Mouse (Mus musculus) mouse trophoblast stem cell (cell line): ENCODE measurements at regions not wholly inside any gene's neighbourhood (a gene's known extent, or its start where the extent isn't known, plus 50 kb on each side); places are given as distances from the start of the nearest gene placed in this dataset.

Experiments
- in situ Hi-C, 2 experiments: fragments of 300-500 bp; cut with MseI, MboI; formaldehyde crosslinking; loops; 2 replicates in 1 of 2; 3 replicates in 1 of 2; pipeline ENCODE4 v1.15.1; 2025

DNA sequence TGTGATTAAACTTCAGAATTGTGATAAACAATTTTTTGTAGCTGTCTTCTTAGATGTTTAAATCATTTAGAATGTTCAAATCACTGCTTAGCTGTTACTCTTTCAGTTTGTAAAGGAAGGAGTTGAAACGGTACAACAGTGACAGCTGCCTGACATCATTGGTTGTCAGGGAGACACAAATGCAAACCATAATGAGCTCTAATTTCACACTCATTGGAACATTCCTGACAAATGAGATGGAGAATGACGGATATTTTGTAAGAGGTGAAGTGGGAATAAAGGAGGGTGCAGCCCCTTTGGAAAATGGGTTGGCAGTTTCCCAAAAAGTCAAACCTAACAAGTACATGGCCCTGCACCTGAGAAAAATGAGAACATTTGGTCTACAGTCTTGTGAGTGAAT, 62.5 kb downstream of the Rad51ap2 start:
- in situ Hi-C loops, result no loop called here

DNA sequence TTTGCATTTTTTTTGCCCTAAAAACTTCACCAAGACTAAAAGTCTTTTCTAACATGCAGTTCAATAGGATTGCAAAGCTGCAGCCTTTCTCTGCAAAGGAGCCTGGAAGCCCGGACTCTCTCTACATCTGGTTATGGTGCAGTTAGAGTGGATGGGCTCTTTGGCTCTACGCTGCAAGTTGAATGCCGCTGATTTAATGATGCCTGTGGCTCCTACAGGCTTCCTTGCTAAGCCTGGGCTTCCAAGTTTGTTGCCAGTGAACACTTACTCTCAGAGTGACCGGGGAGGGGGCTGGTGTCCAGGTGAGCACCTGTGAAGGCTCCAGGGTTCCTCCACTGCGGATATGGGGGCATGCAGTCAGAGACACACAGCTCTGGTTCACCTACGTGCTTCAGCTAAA, 107.0 kb downstream of the Rad51ap2 start:
- in situ Hi-C loops, result no loop called here

DNA sequence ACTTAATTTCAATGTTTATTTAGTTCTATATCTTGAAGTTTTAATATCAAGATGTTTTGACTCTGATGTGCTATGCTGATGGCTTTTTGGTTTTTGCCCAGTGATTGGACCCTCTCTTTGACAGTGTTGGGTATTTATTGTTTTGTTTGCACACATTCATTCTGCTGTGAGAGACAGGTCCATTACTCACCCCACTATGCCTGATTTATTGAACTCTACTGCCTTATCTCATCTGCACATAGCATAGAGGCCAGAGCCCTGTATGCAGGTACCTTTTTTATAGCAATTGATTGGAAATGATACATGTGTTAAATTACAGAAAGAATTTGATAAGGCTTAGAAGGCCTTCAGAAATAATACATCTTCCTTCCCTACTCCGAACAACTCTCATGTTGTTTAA, 114.3 kb downstream of the Rad51ap2 start:
- in situ Hi-C loops, result no loop called here

DNA sequence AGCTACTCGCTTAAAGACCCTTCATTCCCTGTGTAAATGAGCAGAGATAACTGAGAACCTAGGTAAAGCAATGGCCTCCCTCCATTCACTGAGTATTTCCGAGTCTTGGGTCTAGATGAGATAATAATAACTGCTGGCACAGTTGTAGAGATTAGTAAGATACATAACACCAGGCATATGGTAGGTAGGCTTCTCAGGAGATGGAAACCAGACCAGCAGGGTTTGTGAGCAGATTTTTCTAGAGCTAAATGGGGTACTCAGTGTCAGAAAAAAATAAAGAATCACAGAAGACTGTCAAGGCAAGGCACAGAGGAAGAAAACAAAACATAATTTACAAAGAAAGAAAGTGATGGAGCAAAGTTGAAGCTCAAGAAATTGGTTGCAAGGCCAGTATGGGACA, 148.1 kb downstream of the Rad51ap2 start:
- in situ Hi-C loops, result loop anchor here in 1 of 2 experiments (25.0 kb wide), 2 partner anchors 242 to 533 kb away; no protein-coding TSS in a partner anchor

DNA sequence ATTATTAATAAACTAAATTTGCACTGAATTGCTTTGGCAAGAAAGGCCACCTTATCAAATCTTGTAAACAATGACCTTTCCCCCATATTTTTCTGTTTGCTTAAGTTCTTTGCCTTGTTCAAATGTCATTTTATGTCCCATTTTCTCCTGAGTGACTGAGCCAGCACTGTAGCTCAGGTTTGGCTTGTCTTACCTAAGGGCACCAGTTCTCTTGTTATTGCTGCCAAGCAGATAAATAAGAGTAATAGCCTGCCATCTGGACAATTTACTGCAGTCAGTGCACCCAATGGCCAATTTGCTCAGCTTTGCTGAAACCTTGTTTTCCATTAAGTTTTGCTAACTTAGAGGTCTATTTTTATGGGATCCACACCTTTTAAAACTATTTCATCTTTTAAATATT, 152.9 kb downstream of the Rad51ap2 start:
- in situ Hi-C loops, result loop anchor here in 1 of 2 experiments (25.0 kb wide), 2 partner anchors 246 to 529 kb away; no protein-coding TSS in a partner anchor

DNA sequence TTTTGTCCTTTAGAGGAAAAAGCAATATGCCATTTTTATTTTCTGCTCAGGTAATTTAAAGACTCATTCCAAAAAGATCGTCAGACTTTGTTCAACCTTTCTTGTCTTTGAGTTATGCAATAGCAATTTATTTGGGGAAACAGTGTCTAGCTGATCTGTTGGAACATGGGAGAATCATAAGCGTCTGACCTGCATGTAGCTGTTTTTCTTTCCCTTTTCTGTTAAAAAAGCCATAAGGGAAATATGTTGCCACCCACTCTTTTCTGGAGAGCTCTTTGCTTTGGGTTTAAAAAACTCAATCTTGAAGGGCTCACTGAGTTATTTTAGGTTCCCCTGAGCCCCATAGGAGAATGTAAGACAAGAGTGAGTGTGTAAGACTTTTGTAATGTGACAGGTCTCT, 155.8 kb downstream of the Rad51ap2 start:
- in situ Hi-C loops, result loop anchor here in 1 of 2 experiments (25.0 kb wide), 2 partner anchors 249 to 526 kb away; no protein-coding TSS in a partner anchor

DNA sequence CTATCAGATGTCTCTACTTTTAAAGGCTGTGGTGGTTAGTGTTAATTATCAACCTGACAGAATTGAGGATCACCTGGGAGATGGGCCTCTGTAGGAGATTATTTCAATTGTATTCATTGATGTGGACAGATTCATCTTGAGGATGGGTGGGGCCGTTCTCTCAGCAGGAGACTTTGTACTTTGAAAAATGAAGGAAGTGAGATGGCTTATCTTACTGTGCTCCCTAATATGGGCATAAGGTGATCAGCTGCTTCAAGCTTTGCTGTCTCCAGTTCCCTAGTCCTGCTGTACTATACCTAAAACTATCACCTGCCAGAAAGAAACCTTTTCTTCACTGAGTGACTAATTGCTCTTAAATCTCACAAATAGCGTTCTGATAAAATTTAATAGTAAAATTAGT, 159.4 kb downstream of the Rad51ap2 start:
- in situ Hi-C loops, result loop anchor here in 1 of 2 experiments (25.0 kb wide), 2 partner anchors 253 to 522 kb away; no protein-coding TSS in a partner anchor

DNA sequence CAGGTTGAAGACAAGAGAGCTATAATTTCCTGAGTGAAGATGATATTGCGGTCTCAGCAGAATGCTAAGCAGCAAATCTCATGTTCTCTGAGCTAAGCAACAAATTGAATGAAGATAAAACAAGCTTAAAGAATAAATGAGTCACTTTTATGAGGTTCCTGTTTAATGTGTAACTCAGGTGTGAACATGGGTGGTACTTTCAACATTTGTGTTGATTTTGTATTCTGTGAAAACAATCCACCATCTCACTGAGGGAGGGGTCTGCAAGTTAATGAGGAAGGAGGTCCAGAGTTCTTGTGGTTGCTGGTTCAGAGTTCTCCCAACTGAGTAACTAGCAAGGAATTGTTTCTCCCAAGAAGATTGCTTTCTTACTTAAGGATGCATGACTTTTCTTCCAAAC, 167.7 kb downstream of the Rad51ap2 start:
- in situ Hi-C loops, result loop anchor here in 1 of 2 experiments (25.0 kb wide), 2 partner anchors 261 to 514 kb away; no protein-coding TSS in a partner anchor

DNA sequence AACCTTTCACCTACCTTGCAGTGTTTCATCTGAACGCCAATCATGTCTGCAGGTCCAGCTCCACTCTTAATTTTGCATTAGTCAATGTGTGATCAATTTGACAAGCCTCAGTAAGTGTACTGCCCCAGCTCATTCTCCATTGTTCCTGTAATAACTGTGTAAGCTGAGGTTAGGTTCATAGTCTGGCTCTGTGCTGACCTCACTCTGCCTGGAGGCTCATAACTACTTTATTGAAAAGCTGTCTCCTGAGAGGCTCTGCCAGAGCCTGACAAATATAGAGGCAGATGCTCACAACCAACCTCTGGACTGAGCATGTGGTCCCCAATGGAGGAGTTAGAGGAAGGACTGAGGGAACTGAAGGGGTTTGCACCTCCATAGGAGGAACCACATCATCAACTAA, 174.3 kb downstream of the Rad51ap2 start:
- in situ Hi-C loops, result no loop called here

DNA sequence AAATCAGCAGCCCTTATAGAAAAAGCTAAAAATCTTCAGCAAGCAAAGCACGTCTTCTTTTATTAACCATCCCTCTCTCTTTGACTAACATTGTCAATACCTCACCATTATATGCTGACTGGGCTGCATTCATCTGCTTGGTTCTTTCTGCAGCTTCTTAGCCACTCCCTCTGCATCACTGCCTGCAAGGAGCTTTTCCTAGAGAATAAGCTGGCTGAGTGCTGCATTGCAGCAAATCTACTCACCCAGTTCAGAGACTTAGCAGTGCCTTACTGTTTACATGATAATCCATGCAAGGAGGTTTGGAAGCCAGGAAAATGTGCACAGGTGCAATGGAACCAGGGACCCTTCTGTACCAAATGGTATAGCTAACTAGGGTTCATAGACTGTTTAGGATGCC, 175.9 kb downstream of the Rad51ap2 start:
- in situ Hi-C loops, result no loop called here

DNA sequence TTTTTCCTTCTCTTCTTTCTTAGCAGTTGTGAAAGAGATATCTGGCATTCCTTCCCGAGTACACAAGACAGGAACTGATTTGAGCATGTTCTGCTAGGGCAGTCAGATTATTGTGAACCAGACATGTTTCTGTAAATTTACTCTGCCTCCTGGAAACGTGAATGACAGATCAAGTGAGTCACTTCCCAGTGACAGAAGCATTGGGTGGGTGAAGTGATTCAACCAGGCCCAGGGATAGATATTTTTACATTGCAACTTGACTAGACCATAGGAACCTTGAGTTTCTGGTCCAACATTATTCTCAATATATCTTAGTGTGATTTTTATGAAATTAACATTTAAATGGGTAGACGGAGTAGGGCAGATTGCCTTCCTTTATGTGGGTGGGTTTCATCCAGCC, 217.4 kb downstream of the Rad51ap2 start:
- in situ Hi-C loops, result no loop called here

DNA sequence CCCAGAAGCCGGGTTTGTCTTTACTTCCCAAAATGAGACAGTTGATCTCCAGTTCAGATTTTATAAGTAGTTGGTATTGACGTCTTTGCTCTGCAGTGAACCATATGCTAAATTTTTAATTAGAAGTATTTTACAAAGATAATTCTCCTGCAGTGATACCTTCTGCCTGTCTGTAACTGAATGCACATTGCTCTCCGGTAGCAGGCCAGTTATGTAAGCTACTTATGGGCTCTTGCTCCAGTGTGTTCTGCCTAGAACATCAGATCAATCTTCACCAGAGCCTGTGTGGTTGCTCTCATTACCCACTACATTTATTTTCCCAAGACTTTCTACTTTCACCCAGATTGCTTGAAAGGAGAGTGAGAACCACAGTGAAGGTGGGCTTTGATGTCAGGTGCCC, 238.9 kb downstream of the Rad51ap2 start:
- in situ Hi-C loops, result no loop called here

DNA sequence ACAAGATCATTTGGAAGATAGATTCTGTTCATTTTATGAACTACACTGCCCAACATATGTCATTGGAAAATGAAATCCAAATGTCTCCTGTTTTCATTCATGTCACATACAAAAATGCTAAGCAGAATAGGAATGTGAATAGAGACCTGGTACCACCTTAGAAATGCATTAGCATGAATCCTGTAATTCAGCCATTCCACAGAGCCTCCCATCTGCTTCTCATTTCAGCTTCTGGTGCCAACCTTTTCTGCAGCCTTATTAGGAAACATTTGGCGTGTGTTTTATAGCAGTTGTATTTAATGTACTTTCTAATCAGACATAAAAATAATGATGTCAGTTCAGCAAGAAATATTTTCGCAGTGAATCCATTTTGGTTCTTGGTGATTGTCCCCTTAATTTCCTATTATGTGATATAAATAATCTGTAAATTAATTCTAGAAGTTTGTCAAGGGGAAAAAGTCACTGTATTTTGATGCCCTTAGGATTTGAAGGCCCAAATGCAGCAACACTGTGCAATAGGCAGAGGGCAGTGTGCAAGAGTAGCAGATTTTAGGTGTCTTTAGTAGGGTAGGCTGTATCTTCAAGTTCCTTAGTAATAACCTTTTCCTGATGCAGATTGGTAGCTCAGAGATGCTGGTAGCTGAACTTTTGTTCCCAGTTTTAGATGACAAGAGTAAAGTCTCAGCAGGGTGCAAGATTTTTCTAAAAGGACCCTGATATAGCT, 253.2 kb downstream of the Rad51ap2 start:
- in situ Hi-C loops, result no loop called here

DNA sequence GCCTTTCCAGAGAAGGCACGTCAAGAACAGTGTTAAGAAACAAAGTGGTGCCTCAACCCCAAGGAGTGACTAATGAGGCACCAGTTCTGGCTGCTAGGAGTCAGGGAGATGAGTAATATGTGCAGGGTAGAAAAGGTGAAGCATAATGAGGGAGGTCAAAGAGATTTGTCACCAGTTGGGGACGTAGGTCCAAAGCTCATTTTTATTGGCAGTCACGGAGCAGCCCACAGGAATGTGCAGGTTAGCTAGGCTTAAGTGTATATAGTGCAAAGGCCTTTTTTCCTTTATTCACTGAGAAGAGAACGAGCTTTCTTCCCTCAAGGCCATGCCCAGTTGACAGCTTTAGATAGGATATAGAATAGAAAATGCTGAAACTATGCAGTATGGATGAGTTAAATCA, 261.8 kb downstream of the Rad51ap2 start:
- in situ Hi-C loops, result no loop called here

DNA sequence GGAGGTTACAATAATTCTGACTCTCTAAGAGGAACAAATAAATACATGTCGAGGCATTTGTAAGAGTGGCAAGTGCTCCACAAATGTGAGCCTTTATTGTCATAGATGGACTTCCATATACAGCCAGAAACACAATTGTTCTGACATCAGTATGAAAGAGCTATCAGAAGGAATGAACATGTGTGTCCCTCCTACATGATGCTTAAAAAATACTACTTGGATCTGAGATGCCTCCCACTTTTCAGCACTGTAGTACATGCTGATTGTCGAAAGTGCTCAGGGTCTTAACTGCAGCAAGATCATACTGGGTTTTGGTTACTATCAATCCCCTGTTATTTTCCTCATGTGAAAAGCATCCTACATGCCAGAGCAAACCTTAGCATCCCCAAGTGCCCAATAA, 295.6 kb downstream of the Rad51ap2 start:
- in situ Hi-C loops, result no loop called here

DNA sequence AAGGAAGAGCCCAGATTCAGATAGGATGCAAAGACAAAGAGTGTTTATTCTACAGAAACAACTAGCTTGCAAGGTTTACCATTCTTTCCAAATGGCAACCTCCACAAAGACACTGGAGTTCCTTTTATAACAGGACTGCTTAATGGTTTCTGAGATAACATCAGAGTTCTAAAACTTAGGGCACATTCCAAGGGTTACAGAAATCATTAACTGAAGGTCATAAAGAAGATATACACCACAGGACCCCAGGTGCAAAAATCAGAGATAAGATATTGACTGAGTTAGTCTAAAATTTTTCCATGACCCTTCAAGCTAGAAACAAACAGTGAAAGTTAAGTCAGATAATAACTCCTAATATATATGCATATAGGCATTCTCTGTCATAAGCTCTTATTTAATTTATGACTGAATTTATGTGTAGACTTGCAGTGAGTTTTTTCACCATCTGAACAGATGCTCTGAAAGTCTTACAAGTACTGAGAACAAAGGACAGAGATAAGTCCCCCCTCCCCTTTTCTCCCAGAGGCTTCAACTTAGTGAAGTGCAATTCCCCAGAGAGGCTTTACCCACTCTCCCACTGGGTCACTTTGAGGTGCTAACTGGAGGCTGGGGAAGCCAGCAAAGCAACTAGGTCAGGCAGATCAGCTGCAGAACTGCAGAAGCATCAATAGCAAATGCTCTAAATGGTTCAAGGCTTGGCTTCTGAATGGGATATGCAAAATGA, 298.5 kb downstream of the Rad51ap2 start:
- in situ Hi-C loops, result no loop called here

DNA sequence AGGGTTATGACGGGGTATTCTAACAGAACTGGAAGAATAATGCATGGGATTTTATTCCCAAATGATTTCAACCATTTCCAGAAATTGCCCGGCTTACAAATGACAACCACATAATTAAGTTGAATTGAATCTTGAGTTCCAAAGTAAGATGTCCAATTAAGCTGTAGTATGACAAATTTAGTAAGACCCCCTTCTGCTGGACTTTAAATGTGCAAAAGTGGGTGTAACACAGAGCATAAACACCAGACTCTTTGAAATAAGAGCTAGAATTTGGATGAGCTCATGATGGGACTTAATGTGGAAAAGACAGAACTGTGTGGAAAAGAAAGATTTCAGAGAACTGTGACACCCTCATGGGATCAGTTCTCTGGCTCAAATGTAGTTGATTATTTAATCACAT, 346.4 kb downstream of the Rad51ap2 start:
- in situ Hi-C loops, result no loop called here

DNA sequence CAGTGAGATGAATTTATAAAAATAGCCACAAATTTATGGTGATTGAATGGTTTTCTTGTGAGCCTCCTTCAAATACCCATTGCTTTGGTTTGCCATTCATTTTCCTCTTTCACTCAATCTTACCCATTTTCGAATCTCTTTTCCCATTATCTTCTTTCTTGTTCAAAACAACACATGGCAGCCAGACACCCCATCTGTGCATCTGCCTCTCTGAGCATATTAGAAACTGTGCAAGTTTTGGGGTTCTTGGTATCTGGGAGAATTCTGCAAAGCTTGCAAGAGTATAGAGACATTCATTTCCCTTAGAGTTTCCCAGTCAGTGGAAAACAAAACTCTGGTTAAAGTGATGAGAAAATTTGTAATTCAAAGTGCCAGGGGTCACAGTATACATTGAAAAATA, 347.3 kb downstream of the Rad51ap2 start:
- in situ Hi-C loops, result no loop called here

DNA sequence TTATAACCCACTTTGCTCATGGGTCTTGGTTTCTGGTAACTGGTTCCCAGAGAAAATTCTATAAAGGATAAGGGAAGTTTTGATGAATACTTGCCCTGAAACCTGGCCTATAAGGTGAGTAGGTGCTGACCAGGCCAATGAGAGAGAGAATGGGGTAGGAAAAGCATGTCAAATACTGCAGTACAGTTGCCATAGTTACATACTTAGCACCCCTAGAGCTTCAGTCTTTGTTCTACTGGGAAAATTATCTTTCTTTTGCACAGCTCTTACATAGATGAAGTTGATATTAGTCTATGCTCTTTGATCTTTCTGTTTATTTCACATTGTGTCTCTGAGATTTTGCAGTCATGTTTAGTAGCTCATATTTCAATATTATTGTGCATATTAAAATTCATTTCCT, 373.8 kb downstream of the Rad51ap2 start:
- in situ Hi-C loops, result no loop called here

DNA sequence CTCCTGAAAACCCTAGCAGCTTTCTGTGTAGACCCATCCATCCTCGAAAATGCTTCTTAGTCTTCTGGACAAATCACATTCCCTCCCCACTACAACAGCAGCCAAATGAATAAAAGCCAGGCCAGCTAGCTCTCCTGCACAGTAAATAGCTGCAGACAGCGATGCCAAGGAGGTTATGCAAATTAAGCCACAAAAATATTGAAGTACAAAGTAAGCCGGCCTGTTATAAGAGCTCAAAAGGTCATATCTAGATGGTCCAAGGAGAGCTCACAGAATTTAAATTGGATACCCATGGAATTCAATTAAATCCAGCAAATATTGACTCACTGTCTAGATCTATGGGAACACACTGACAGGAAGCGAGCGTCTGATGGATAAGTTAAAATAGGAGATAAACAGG, 375.4 kb downstream of the Rad51ap2 start:
- in situ Hi-C loops, result no loop called here

DNA sequence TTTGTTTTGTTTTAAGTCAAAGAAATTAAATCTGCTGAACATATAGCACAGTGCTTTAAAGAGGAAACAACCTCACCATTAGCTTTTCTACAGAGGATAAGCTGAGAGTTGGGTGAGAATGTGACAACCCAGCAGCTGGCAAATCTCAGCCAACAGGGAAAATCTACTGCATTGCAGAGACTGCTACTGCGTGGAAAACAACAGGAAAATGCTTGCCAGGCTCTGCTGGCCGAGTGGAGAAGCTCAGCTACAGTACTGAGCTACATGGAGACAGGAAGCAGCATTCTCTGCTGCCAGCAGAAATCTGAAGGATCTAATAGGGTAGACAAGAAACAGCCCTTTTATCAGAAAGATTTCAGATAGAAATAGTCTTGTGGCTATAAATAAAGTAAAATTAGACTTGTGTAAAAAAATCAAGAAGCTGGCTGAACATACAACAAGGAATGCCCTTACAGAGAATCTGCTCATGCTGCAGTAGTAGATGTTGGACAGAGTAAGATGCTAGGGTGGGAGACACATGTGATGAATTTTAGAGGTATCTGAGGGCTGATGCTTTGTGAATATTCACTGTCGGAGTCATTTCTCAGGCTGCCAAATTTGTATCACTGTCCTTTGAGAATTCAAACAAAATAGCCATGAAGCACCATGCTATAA, 382.1 kb downstream of the Rad51ap2 start:
- in situ Hi-C loops, result no loop called here

DNA sequence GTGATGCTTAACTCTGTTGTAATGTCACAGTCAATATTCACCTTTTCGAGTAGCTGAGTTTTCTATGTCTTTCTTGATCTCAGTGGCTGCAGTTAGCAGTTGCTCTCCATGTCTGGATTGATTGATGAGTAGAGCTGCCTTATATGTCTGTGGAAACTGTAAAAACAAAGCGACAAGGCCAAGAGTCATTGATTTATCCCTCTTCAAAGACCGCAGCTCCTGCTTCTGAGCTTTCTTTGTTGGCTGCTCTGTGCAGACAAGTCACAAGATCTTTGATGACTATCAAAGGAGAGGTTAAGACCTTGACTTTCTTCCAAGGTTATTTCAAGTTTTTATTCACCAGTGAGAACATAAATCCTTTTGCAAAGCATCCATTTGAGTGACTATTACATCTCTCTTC, 395.2 kb downstream of the Rad51ap2 start:
- in situ Hi-C loops, result no loop called here
